Comparison of ENCODE assay signal across 19 mouse cellular contexts in the genomic region with DNA sequence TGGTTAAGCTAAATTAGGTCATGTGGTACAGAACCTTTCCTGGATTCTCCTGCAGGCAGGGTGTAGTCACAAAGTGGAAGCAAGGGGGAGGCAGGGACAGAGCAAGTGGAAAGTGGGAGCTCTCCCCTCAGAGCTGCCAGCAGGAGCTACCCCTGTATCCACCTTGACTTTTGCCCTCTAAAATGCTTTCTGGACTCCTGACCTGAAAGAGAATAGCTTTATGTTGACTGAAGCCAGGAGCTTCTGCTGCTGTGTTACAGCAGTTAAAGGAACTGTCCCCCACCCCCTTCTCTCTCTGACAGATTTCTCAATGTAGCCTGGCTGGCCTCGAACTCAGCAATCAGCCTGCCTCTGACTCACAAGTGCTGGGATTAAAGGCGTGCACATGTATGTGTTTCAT.
"Had no signal": no experiment of that assay in that cellular context is flagged by ENCODE, and none has a peak within 500 bp of the region (broad histone marks: within the 10 kb centered on the region; RNA-seq: fewer than 3 reads in every experiment).

No protein-coding gene starts in this region.

- H3K4me1 ChIP-seq: limb, embryonic 10.5 days; limb, embryonic 13.5 days; midbrain, embryonic 12.5 days; midbrain, embryonic 15.5 days; neural tube, embryonic 12.5 days; neural tube, embryonic 15.5 days; stomach, embryonic 15.5 days had no signal

- H3K27ac ChIP-seq: kidney, postnatal 0 days; layer of hippocampus, adult 2 months; limb, embryonic 10.5 days; limb, embryonic 13.5 days; macrophage; midbrain, embryonic 12.5 days; midbrain, embryonic 15.5 days; neural tube, embryonic 12.5 days; neural tube, embryonic 15.5 days; stomach, embryonic 15.5 days had no signal

- H3K4me3 ChIP-seq: layer of hippocampus, adult 2 months; limb, embryonic 10.5 days; limb, embryonic 13.5 days; midbrain, embryonic 12.5 days; midbrain, embryonic 15.5 days; neural tube, embryonic 12.5 days; neural tube, embryonic 15.5 days; stomach, embryonic 15.5 days had no signal

- DNase-seq: kidney, adult 2 months; kidney, postnatal 25 days; layer of hippocampus, adult 9-11 months; lung, embryonic 14.5 days; right cerebral cortex, postnatal 25 days; spleen, adult 18-20 months; thymus, postnatal 25 days had no signal

- ATAC-seq: intestine, postnatal 0 days; lung, postnatal 0 days; midbrain, embryonic 15.5 days had no signal

- H3K9me3 ChIP-seq: limb, embryonic 10.5 days; limb, embryonic 13.5 days; midbrain, embryonic 12.5 days; midbrain, embryonic 15.5 days; neural tube, embryonic 12.5 days; neural tube, embryonic 15.5 days; stomach, embryonic 15.5 days had no signal

- H3K36me3 ChIP-seq: limb, embryonic 10.5 days; limb, embryonic 13.5 days; midbrain, embryonic 12.5 days; midbrain, embryonic 15.5 days; neural tube, embryonic 12.5 days; neural tube, embryonic 15.5 days; stomach, embryonic 15.5 days had no signal

- H3K4me2 ChIP-seq: limb, embryonic 13.5 days; lung, embryonic 14.5 days; midbrain, embryonic 12.5 days; midbrain, embryonic 15.5 days; neural tube, embryonic 12.5 days; neural tube, embryonic 15.5 days; stomach, embryonic 15.5 days had no signal

- H3K27me3 ChIP-seq: limb, embryonic 13.5 days; midbrain, embryonic 12.5 days; midbrain, embryonic 15.5 days; neural tube, embryonic 12.5 days; neural tube, embryonic 15.5 days; stomach, embryonic 15.5 days had no signal

- H3K9ac ChIP-seq: limb, embryonic 13.5 days; lung, embryonic 14.5 days; midbrain, embryonic 12.5 days; midbrain, embryonic 15.5 days; neural tube, embryonic 12.5 days; neural tube, embryonic 15.5 days; stomach, embryonic 15.5 days had no signal
